Mouse (Mus musculus): Measurements from ENCODE around the gene Fgfr2. TPM values are rescaled to one million over a fixed set of nuclear protein-coding genes. Genes with fewer than 3 reads are reported as not detected.

The Fgfr2 gene
- polyA plus RNA-seq, 1 experiment = 14.8 TPM

- no peak for TF ChIP-seq POLR2A (IDR thresholded peaks at IDR 0.05; ENCODE audit: low read depth, low read length)
- no peak for TF ChIP-seq CTCF (conservative IDR thresholded peaks at IDR 0.05; ENCODE audit: insufficient read depth, insufficient read length, low read depth, low read length)
- Histone ChIP-seq H3K36me3 (ENCODE audit: control insufficient read depth, insufficient read depth, low read length) (no peaks in the 10 kb centered on the region), H3K4me1 (ENCODE audit: control insufficient read depth, insufficient read depth, low read length) (no peaks in the 10 kb centered on the region; the same call in 1 of the 2 replicates), H3K27ac (ENCODE audit: insufficient read depth, low read depth, low read length) (no peak overlapping the region), H3K4me3 (ENCODE audit: insufficient read depth, low read depth, low read length) (no peak overlapping the region), H3K27me3 (replicated peaks; ENCODE audit: control insufficient read depth, insufficient read depth, low read length) (no peaks in the 10 kb centered on the region)
- WGBS = 74% methylated on average over 7 of the region's 7 CpGs
- DNase-seq = no peak
Measured at GRCm38 (mm10) chr7:133161362-133162080, 38.4 kb upstream of the Fgfr2 start.

GRCm38 (mm10) chr7:133159519-133159918, 36.4 kb upstream of the Fgfr2 start:
- no peak for DNase-seq
- 92% methylated on average over 3 of the region's 3 CpGs for WGBS
- TF ChIP-seq CTCF (conservative IDR thresholded peaks at IDR 0.05; ENCODE audit: insufficient read depth, insufficient read length, low read depth, low read length) (no peak), POLR2A (IDR thresholded peaks at IDR 0.05; ENCODE audit: low read depth, low read length) (no peak)
- H3K4me1 ChIP-seq (ENCODE audit: control insufficient read depth, insufficient read depth, low read length) = no peaks in the 10 kb centered on the region; the same call in 1 of the 2 replicates
- no peak overlapping the region for H3K27ac ChIP-seq (ENCODE audit: insufficient read depth, low read depth, low read length)
- no peaks in the 10 kb centered on the region for H3K36me3 ChIP-seq (ENCODE audit: control insufficient read depth, insufficient read depth, low read length)
- H3K27me3 ChIP-seq (replicated peaks; ENCODE audit: control insufficient read depth, insufficient read depth, low read length) = no peaks in the 10 kb centered on the region
- no peak overlapping the region for H3K4me3 ChIP-seq (ENCODE audit: insufficient read depth, low read depth, low read length)

DNA sequence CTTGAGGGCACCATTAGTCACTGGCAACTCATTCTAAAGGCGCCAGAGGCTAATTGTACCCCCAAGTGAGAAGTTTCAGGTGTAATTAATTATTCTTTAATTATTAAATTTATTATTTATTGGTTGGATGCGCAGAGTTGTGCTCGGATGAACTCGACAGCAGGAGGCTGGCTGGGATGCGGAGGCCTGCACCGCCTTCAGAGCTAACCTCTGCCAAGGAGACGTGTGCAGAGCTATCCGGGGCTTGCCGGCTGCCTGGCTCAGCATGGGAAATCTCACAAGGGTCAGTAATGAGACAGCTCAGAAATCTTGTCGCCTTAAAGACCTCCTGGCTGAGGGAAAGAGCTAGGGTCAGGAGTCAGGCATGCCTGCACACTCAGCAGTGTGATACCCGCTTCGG, 32.5 kb upstream of the Fgfr2 start:
- no peak for DNase-seq
- TF ChIP-seq CTCF (conservative IDR thresholded peaks at IDR 0.05; ENCODE audit: insufficient read depth, insufficient read length, low read depth, low read length) = no peak
- TF ChIP-seq POLR2A (IDR thresholded peaks at IDR 0.05; ENCODE audit: low read depth, low read length) = no peak
- H3K36me3 ChIP-seq (ENCODE audit: control insufficient read depth, insufficient read depth, low read length) = no peaks in the 10 kb centered on the region
- 78% methylated on average over 12 of the region's 12 CpGs for WGBS
- H3K4me1 ChIP-seq (ENCODE audit: control insufficient read depth, insufficient read depth, low read length) = no peaks in the 10 kb centered on the region
- H3K27ac ChIP-seq (ENCODE audit: insufficient read depth, low read depth, low read length) = no peak overlapping the region
- no peaks in the 10 kb centered on the region for H3K27me3 ChIP-seq (replicated peaks; ENCODE audit: control insufficient read depth, insufficient read depth, low read length)
- no peak overlapping the region for H3K4me3 ChIP-seq (ENCODE audit: insufficient read depth, low read depth, low read length)

- H3K27ac ChIP-seq (ENCODE audit: insufficient read depth, low read depth, low read length) = no peak overlapping the region
- no peak overlapping the region for H3K4me3 ChIP-seq (ENCODE audit: insufficient read depth, low read depth, low read length)
- 82% methylated on average over 6 of the region's 6 CpGs for WGBS
- no peaks in the 10 kb centered on the region for H3K4me1 ChIP-seq (ENCODE audit: control insufficient read depth, insufficient read depth, low read length)
- H3K36me3 ChIP-seq (ENCODE audit: control insufficient read depth, insufficient read depth, low read length) = no peaks in the 10 kb centered on the region
- no peaks in the 10 kb centered on the region for H3K27me3 ChIP-seq (replicated peaks; ENCODE audit: control insufficient read depth, insufficient read depth, low read length)
- DNase-seq = no peak
- no peak for TF ChIP-seq CTCF (conservative IDR thresholded peaks at IDR 0.05; ENCODE audit: insufficient read depth, insufficient read length, low read depth, low read length)
- no peak for TF ChIP-seq POLR2A (IDR thresholded peaks at IDR 0.05; ENCODE audit: low read depth, low read length)
Measured at GRCm38 (mm10) chr7:133154846-133155245, 31.7 kb upstream of the Fgfr2 start.

DNA sequence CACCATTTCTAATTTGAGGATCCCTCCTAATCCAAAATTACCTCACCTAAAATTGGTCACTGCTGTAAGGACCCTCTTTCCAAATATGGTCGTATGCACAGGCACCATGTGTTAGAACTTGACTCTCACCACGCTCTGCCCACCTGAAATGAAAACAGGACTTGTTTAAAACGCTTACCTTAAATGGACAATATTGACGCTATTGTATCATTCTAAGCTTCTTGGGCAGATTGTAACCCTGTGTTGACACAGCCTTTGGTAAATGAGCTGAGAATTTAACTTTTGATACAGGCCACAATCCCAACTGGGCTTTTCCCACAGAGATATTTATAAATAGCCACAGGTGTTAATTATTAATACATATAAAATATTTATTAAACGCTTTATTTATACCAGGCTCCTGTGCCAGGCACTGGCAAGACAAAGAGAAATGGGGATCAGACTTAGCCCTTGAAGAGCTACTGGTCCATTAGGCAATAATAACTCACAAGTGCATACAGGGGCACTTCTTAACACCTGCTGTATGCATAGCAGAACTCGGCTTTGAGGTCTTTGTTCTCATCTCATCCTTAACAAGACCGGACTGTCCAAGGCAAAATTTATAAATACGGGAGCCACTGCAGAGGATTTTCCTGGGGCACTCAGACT, 16.7 kb upstream of the Fgfr2 start:
- peaks cover 3% of the 10 kb centered on the region; the same call in 1 of the 2 replicates for H3K4me1 ChIP-seq (ENCODE audit: control insufficient read depth, insufficient read depth, low read length)
- no peak overlapping the region for H3K27ac ChIP-seq (ENCODE audit: insufficient read depth, low read depth, low read length)
- no peaks in the 10 kb centered on the region for H3K27me3 ChIP-seq (replicated peaks; ENCODE audit: control insufficient read depth, insufficient read depth, low read length)
- no peak overlapping the region for H3K4me3 ChIP-seq (ENCODE audit: insufficient read depth, low read depth, low read length)
- no peaks in the 10 kb centered on the region for H3K36me3 ChIP-seq (ENCODE audit: control insufficient read depth, insufficient read depth, low read length)
- 66% methylated on average over 8 of the region's 8 CpGs for WGBS
- DNase-seq = no peak
- no peak for TF ChIP-seq POLR2A (IDR thresholded peaks at IDR 0.05; ENCODE audit: low read depth, low read length)
- no peak for TF ChIP-seq CTCF (conservative IDR thresholded peaks at IDR 0.05; ENCODE audit: insufficient read depth, insufficient read length, low read depth, low read length)

DNA sequence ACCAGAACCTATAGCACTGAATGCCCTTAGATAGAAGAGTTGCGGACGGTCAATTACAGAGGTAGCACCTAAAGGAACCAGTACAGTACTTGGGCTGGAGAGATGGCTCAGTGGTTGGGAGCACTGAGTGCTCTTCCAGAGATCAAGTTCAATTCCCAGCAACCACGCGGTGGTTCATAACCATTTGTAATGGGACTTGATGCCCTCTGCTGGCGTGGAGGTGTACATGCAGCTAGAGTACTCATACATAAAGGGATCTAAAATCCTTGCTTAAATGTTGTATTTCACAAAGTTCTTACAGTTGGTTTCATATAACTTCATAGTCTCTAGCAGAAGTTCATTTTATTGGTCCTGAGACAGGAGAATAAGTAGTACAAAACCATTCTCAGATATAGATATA, 10.4 kb upstream of the Fgfr2 start:
- Histone ChIP-seq H3K27me3 (replicated peaks; ENCODE audit: control insufficient read depth, insufficient read depth, low read length) (no peaks in the 10 kb centered on the region), H3K4me1 (ENCODE audit: control insufficient read depth, insufficient read depth, low read length) (no peaks in the 10 kb centered on the region), H3K4me3 (ENCODE audit: insufficient read depth, low read depth, low read length) (no peak overlapping the region), H3K36me3 (ENCODE audit: control insufficient read depth, insufficient read depth, low read length) (no peaks in the 10 kb centered on the region), H3K27ac (ENCODE audit: insufficient read depth, low read depth, low read length) (no peak overlapping the region)
- WGBS = 84% methylated on average over 5 of the region's 5 CpGs
- TF ChIP-seq POLR2A (IDR thresholded peaks at IDR 0.05; ENCODE audit: low read depth, low read length) (no peak), CTCF (conservative IDR thresholded peaks at IDR 0.05; ENCODE audit: insufficient read depth, insufficient read length, low read depth, low read length) (peak; percentile 54)
- no peak for DNase-seq

GRCm38 (mm10) chr7:133132702-133133101, 9.6 kb upstream of the Fgfr2 start:
- TF ChIP-seq POLR2A (IDR thresholded peaks at IDR 0.05; ENCODE audit: low read depth, low read length) = no peak
- no peak for TF ChIP-seq CTCF (conservative IDR thresholded peaks at IDR 0.05; ENCODE audit: insufficient read depth, insufficient read length, low read depth, low read length)
- Histone ChIP-seq H3K27me3 (replicated peaks; ENCODE audit: control insufficient read depth, insufficient read depth, low read length) (no peaks in the 10 kb centered on the region), H3K4me3 (ENCODE audit: insufficient read depth, low read depth, low read length) (no peak overlapping the region), H3K36me3 (ENCODE audit: control insufficient read depth, insufficient read depth, low read length) (no peaks in the 10 kb centered on the region), H3K27ac (ENCODE audit: insufficient read depth, low read depth, low read length) (no peak overlapping the region), H3K4me1 (ENCODE audit: control insufficient read depth, insufficient read depth, low read length) (no peaks in the 10 kb centered on the region)
- 97% methylated on average over 5 of the region's 5 CpGs for WGBS
- DNase-seq = no peak

Measured in kidney, adult 2 months (tissue).